Mouse (Mus musculus): ENCODE data around the gene Slc38a7.
"Not testable (repeated sequence)": the region's sequence is repeated elsewhere in the genome, so short reads cannot be mapped to it uniquely, and the experiment has no call there.

The Slc38a7 gene

DNA sequence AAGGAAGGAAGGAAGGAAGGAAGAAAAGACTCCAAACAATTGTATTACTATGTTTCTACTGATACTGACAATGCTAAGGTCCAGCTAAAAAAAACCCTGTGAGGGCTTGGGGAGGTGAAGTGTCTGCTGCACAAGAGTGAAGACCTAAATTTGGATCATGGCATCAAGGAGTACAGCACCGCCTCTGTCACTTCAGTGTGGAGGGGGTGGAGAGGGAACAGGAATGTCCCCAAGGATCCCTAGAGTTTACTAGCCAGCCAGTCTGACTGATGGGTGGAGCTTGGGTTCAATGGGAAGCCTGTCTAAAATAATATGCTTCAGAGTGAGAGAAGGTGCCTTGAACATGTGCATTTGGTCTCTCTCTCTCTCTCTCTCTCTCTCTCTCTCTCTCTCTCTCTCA is 35.1 kb downstream of the Slc38a7 start:
- in situ Hi-C loops (cut with MboI; ENCODE audit: low pct_unique_long_range_greater_than_20kb in 1 of 2, low sequenced_read_pairs in 2 of 2, unreplicated experiment in 1 of 2) = no loop called here

GRCm38 (mm10) chr8:95817597-95817996 is 35.7 kb downstream of the Slc38a7 start:
- in situ Hi-C loops (cut with MboI; ENCODE audit: low pct_unique_long_range_greater_than_20kb in 1 of 2, low sequenced_read_pairs in 2 of 2, unreplicated experiment in 1 of 2) = no loop called here

- in situ Hi-C loops (cut with MboI; ENCODE audit: low pct_unique_long_range_greater_than_20kb in 1 of 2, low sequenced_read_pairs in 2 of 2, unreplicated experiment in 1 of 2) = no loop called here
Measured at GRCm38 (mm10) chr8:95816044-95816708, 37.2 kb downstream of the Slc38a7 start.

GRCm38 (mm10) chr8:95810184-95810591 is 43.2 kb downstream of the Slc38a7 start:
- in situ Hi-C loops (cut with MboI; ENCODE audit: low pct_unique_long_range_greater_than_20kb in 1 of 2, low sequenced_read_pairs in 2 of 2, unreplicated experiment in 1 of 2) = no loop called here

DNA sequence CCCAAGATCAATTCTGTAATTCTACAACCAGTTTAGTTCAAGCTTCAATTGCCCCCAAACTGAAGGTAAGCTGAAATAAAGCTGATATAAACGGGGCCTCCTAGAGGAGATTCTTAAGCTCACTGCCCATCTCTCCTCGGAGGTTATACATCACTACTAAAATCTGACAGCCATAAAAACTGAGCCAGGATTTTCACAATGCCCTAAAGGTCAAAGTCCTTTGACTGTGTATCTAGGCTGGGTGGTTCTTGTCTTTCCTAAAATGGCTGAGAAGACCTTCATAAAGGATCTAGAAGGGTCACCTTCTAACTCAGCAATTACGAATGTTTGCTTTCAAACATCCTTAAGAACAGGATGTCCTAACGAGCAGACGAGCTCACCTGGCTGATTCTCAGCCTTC is 44.2 kb downstream of the Slc38a7 start:
- in situ Hi-C loops (cut with MboI; ENCODE audit: low pct_unique_long_range_greater_than_20kb in 1 of 2, low sequenced_read_pairs in 2 of 2, unreplicated experiment in 1 of 2) = no loop called here

GRCm38 (mm10) chr8:95808631-95809030 is 44.7 kb downstream of the Slc38a7 start:
- in situ Hi-C loops (cut with MboI; ENCODE audit: low pct_unique_long_range_greater_than_20kb in 1 of 2, low sequenced_read_pairs in 2 of 2, unreplicated experiment in 1 of 2) = no loop called here

DNA sequence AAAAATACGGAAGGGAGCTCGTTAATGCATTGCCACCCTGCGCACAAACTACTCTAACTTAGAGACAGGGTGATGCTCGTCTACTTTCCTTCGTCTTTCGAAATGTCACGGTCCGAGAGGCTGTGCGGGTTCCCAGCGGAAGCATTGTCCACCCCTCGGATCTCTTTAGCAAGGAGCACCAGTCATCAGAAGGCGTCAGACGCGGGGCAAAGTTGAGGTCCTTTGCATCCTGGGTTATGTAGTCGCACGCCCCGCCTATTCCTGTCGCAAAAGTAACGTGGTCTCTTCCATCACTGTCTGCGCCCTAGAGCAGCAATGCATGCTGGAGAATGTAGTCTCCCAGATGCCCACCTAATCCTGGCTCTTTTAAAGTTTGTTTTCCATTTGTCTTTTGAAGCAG is 45.5 kb downstream of the Slc38a7 start:
- in situ Hi-C loops (cut with MboI; ENCODE audit: low pct_unique_long_range_greater_than_20kb in 1 of 2, low sequenced_read_pairs in 2 of 2, unreplicated experiment in 1 of 2) = no loop called here

DNA sequence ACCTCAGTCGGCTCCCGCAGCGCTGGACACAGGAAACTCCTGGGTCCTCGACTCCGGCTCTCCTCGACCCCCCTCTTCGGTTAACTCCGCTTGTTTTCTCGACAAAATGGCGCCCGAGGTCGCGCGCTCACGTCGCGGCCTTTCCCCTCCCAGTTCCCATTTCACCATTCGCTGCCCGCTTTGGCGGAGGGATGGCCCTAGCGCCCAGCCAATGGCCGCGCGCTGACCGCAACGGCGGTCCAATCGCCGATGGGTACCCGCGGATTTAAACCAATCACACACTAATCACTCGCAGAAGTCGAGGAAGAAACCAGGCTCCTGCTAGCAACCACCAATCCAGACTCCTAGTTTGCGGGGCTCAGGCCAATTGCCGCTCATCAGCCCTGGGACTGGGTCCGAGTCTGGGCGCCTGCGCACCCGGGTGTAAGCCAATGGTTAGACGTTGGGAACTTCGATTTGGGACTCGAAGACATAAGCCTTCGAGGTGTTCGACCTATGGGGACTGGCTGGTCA is 46.0 kb downstream of the Slc38a7 start, which contains the start of gene Cnot1:
Cnot1 (minus strand) TSS at position 134 of the 513 bp plus-strand sequence.
- in situ Hi-C loops (cut with MboI; ENCODE audit: low pct_unique_long_range_greater_than_20kb in 1 of 2, low sequenced_read_pairs in 2 of 2, unreplicated experiment in 1 of 2) = no loop called here

DNA sequence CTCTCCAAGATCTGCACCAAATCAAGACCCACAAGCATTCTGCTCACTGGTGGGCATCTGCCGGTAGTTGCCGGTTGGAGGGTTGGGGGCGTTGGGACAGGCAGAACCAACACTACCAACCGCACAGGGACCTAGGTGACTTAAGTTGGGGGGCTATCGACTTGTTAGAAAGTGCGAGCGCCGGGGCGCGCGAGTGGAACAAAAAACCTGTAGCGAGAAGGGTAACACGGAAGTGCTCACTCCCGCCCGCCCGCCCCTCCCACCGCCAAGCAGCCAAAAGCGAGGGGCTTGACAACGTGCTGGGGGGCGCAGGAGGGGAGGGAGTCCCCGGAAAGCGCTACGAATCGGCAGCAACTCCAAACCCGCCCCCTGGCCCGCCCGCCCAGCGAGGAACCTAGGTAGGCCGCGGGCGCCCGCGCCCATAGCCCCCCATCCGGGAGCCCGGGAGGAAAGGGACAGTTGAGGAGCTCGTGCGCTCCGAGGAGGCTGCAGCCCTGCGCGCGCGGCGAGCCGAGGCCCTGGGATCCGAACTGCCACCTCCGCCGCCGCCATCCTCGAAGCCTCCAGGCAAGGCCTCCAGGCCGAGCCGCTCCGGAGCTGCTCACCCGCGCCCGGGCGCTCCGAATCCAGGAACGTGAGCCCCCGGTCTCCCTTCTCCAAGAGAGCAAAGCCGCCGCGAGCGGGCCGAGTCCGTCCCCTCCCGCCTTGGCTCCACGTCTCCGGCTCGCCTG is 46.7 kb downstream of the Slc38a7 start:
- in situ Hi-C loops (cut with MboI; ENCODE audit: low pct_unique_long_range_greater_than_20kb in 1 of 2, low sequenced_read_pairs in 2 of 2, unreplicated experiment in 1 of 2) = no loop called here

DNA sequence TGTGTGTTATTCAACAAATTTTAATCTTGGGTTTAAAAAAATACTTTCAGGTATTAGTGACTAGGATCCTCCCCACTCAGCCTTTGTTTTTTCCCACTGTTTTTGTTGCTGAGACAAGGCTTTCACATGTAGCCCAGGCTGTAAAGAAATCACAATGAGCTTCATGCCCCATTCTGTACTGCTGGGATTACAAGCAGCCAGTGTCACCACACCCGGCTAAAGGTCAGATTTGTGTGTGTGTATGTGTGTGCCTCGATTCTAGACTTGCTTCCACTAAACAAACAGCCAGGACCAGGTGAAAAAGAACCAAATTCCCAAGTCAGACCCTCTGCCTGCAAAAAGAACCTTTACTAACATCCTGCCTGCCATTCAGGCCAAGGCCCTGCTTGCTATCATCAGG is 47.9 kb downstream of the Slc38a7 start:
- in situ Hi-C loops (cut with MboI; ENCODE audit: low pct_unique_long_range_greater_than_20kb in 1 of 2, low sequenced_read_pairs in 2 of 2, unreplicated experiment in 1 of 2) = no loop called here

DNA sequence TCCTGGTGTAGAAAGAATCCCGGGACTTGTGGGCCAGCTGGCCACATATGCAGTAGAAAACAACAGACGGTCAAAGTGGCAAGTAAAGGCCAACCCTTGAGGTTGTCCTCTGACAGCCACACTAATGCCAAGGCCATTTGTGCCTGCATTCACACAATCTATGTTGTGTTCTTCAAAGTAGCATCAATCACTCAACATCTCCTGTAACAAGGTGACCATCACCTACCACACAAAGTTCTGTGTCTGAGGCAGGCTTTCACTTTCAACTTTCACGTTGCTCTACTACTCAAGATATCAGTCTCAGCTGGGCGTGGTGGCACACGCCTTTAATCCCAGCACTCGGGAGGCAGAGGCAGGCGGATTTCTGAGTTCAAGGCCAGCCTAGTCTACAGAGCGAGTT is 51.1 kb downstream of the Slc38a7 start:
- in situ Hi-C loops (cut with MboI; ENCODE audit: low pct_unique_long_range_greater_than_20kb in 1 of 2, low sequenced_read_pairs in 2 of 2, unreplicated experiment in 1 of 2) = no loop called here

GRCm38 (mm10) chr8:95801476-95802064 is 51.8 kb downstream of the Slc38a7 start:
- in situ Hi-C loops (cut with MboI; ENCODE audit: low pct_unique_long_range_greater_than_20kb in 1 of 2, low sequenced_read_pairs in 2 of 2, unreplicated experiment in 1 of 2) = no loop called here

GRCm38 (mm10) chr8:95800353-95800752 is 53.0 kb downstream of the Slc38a7 start:
- in situ Hi-C loops (cut with MboI; ENCODE audit: low pct_unique_long_range_greater_than_20kb in 1 of 2, low sequenced_read_pairs in 2 of 2, unreplicated experiment in 1 of 2) = no loop called here

DNA sequence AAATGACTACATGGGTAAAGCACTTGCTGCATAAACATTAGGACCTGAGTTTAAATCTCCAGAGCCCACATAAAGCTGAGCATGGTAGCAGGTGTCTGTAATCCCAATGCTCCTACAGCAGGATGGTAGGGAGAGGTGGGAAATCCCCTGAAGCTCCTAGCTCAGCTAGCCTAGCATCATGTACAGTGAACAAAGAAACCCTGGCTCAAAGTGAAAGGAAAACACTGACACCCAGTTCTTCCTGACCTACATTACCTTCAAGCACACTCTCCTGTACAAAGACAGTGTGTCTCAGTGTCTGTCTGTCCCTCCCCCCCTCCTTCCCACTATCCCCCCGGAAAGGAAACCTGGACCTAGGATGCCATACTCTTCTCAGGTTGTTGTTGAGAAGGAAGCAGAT is 53.4 kb downstream of the Slc38a7 start:
- in situ Hi-C loops (cut with MboI; ENCODE audit: low pct_unique_long_range_greater_than_20kb in 1 of 2, low sequenced_read_pairs in 2 of 2, unreplicated experiment in 1 of 2) = no loop called here

DNA sequence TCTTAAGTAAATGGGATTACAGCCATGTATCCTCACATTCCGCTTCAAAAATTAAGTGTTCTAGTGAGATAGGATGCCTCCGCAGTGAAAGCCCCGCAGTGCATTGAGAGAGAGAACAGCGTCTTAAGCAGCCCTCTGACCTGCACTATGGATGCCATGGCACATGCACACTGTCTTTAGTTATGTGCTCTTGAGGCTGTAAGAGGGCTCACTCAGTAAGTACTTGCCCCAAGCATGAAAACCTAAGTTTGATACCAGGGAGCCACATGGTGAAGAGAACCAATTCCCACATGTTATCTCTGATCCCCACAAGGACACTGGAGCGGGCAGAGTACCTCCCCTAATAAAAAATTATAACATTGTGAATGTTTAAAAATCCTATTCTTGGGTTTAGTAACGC is 54.2 kb downstream of the Slc38a7 start:
- in situ Hi-C loops (cut with MboI; ENCODE audit: low pct_unique_long_range_greater_than_20kb in 1 of 2, low sequenced_read_pairs in 2 of 2, unreplicated experiment in 1 of 2) = no loop called here

- in situ Hi-C loops (cut with MboI; ENCODE audit: low pct_unique_long_range_greater_than_20kb in 1 of 2, low sequenced_read_pairs in 2 of 2, unreplicated experiment in 1 of 2) = not testable (repeated sequence)
Measured at GRCm38 (mm10) chr8:95795333-95796061, 57.8 kb downstream of the Slc38a7 start.
